Mouse (Mus musculus) ES-Bruce4 (cell line): ENCODE measurements around the gene Wls.

Experiments used
- CTCF ChIP-seq: IDR thresholded peaks from one replicate; pipeline ENCODE4 v1.8.1; 2011; ENCODE audit warnings: low read depth, low read length
- EP300 ChIP-seq: IDR thresholded peaks from 2 replicates; pipeline ENCODE4 v1.6.1; 2011; ENCODE audit warnings: low read depth, low read length; ENCODE audit not compliant: insufficient read depth

- TF ChIP-seq EP300 (no peak), CTCF (no peak)
Measured at GRCm38 (mm10) chr3:159885271-159885670, 45.8 kb downstream of the Wls start.
